Mouse (Mus musculus) yolk sac, embryonic 10.5 days (tissue): ENCODE measurements around the gene Ly6g5b.

Experiments used
- DNase-seq: peaks from one replicate; pipeline ENCODE4 v3.0.0-alpha.2; 2017; ENCODE audit warnings: low spot score

The Ly6g5b gene

DNA sequence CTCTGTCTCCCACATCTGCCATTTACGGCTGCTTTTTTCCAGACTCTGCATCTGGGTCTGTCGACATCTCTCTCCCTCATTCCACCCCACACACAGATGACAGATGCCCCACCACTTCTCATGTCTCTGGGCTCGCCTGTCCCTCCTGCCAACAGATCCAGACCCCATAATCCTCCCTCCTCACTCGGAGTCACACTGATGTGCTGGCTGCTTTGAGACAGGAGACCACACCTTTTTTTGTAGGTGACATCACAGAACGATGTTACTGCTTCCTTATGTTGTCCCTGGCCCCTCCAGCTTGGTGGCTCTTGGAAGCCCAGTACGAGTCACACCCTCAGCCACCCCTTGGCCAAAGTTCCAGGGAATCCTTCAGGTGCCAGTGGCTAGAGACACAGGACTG, 35.0 kb downstream of the Ly6g5b start:
- no peak for DNase-seq

DNA sequence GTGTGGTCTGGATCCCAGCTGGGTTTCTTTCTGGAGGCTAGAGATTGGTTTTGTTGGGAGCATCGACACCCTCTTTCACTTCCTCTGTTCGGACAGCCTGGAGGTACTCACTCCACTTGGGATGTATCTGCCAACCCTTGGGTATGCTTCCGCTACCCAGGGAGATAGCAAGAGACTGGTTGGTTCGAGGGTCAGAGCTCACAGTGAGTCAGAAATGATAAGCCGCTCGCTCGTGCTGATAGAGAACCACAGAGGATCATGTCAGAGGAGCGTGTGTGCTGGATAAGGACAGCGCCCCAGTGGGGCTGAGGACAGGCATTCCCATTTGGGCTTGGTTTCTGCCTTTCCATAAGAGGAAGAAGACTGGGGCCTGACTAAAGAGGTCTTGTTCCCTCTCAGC, 35.5 kb downstream of the Ly6g5b start:
- no peak for DNase-seq

DNA sequence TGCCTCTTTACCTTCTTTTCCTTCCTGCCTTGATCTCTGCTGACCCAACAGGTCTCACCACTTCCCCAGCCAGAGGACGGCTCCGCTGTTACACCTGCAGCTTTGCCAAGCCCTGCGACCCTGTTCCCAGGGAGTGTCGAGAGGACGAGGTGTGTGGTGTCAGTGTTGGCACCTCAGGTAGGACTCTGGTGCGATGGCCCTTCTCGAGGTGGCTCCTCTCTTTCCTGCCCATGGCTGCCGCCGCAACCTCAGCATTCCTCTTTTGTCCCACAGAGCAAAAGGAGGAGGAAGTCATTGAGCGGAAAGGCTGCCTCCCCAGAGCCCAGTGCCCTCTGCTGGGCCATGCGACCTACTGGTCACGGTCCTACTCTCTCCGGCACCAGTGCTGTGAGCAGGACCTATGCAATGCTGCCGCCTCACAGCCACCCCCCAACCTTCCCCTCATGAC, 37.4 kb downstream of the Ly6g5b start, which contains the start of gene Ly6g6d:
TSS of gene Ly6g6d (minus strand) at position 280 of the 448 bp plus-strand sequence.
- DNase-seq, result no peak

DNA sequence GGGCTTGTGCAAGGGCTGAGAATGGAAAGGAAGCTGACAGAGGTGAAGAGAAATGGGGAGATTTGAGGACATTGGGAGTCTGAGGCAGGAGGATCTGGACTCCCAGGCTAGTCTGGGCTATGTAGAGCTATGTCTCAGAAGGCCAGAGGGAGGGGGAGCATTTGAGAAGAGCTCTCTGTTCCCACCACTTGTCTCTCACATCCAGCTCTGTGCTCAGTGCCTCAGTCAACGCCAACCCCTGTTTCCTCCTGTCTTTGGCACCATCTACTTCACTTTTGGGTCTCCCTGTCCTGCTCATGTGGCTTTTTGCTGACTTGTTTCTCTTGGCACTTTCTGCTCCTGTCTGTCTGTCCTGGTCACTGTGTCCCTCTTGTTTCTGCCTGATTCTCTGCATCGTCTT, 37.9 kb downstream of the Ly6g5b start:
- no peak for DNase-seq

DNA sequence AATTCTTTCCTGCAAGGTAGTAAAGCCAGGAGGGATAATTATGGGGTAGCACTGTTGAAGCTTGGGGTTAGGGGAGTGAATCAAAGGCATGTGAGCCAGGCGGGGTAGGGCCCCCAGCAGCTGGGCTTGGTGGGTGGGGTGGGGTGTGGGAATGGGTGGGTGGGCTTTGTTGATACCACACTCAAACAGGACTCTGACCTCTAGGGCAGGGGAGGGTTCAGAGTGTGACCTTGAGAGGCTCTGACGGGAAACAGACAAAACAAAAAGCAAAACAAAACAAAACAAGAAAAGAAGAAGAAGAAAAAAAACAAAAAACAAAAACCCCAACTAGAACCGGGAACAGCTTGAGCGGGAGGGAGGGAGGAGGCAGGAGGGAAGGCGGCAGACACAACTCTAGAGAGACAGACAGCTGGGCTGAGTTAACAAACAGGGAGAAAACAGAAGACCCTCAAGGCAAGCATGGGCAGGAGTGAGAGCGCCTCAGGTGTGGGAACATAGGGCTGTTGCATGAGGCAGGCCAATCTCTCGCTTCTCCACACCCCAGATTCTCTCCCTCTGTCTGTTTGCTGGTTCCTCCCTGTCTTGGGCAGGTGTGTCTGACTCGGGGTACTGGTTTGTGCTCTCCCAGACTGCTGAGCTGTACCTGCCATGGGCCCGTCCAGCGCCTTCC, 38.6 kb downstream of the Ly6g5b start, which contains the start of gene Ly6g6e:
TSS of gene Ly6g6e (plus strand) at position 396 of the 670 bp plus-strand sequence.
- no peak for DNase-seq

DNA sequence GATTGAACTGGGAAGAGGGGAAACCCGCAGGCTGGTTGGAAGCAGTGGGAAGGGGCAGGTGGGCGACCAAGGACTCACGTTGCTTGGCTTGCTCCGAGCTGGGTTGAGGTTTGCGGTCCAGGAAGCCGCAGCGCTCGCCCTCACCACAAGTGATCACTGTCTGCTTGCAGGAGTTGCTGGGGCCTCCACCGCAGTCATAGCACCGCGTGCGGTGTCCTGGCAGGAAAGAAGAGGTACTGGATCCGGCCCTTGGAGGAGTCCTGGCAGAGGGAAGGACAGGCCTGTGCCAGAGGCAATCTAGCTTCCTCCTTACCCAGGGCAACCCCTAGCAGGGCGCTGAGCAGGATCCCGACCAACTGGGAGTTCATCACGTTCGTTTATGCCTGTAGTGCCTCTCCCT, 41.1 kb downstream of the Ly6g5b start:
- DNase-seq, result no peak

DNA sequence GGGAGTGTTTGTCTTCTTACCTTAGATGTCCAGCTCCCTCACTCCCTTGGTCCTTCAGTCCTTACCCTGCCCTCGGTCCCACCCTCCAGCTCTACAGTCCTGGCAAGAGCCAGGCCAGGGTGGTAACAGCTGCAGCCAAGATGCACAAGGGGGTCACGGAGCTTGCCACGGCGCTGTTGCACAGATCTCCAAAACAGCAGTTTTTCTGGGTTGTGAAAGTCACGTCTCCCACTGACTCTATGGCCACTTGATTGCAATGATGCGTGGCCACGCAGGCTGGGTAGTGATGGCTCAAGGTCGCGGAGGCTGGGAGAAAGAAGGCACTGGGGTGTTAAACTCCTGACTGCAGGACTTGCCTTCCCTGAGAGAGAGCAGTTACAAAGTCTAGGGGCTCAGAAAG, 43.8 kb downstream of the Ly6g5b start:
- DNase-seq, result no peak

DNA sequence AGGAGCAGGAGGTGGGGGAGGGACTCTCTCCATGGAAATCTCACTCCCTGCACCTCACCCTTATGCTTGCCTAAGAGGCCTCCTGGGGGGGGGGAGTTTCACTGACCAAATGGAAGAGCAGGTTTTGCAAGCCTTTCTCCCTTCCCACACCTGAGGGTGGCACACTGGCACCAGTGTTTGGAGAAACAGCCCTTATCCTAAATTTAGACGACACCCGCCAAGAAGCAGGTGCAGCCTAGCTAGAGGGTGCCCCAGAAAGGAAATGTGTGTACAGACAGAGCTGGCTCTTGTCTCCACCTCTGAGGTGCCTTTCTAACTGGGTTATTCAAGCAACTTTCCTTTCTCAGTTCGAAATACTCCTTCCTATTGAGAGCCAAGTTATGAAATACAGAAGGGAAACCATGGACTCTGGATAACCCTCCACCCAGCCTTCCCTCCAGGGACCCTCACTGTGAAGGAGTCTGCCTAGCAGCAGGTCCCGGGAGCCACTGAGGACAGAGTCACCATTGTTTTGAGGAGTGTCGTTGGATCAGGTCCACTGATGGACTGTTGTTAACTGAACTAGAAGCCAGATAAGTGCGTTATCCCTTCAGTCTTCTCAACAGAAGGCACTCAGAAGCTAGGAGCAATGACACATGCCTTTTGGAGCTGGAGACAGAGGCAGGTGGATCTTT, 44.5 kb downstream of the Ly6g5b start:
- DNase-seq, result no peak

DNA sequence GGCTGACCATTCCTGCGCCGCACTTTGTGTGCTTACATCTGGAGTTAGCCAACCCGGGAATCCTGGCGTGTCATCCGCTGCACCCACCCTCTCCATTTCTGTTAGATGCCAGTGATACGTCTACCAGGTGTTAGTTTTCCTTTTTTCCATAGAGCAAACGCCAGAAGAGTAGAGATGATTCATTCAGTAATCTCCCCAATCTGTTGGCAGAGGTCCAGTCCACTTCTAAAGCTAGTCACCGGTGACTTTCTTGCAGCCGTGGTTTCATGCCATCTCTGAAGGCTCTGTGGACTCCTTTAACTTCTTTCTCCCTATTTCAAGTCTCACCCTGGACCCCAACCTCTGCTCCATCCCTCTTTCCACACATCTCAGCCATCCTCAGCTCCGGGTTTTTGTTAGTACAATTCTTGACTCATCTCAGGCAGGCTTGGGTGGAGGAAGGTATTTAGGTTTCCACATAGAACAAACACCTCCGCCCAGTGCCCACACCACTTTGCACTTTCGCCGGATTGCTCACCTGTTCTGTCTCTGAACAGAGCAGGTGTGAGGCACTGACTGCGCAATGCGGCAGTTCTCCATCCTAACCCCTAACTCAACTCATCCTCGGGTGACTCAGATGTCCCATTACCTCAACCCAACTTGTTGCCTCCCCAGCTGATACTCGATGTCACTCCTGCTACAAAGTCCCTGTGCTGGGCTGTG, 46.9 kb downstream of the Ly6g5b start:
- DNase-seq, result no peak

DNA sequence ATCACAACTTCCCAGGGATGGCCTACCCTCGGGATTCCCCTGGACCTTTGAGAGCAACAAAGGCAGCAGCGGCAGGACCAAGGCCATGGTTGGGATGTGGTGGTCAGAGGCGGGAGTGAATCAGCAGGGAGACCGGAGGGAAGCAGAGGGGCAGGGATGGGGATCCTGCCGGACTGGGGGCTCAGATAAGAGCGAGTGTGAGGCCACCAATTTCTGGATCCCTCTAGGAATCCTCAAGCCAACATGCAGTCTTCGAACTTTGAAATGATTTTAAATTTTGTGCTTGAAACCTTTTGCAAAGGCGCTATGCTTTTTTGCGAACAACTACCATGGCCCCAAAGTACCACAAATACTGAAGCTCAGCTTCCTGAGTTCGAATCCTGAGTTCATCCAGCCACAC, 49.1 kb downstream of the Ly6g5b start, which contains the start of gene Mpig6b:
TSS of gene Mpig6b (minus strand) at position 101 of the 400 bp plus-strand sequence.
- no peak for DNase-seq

DNA sequence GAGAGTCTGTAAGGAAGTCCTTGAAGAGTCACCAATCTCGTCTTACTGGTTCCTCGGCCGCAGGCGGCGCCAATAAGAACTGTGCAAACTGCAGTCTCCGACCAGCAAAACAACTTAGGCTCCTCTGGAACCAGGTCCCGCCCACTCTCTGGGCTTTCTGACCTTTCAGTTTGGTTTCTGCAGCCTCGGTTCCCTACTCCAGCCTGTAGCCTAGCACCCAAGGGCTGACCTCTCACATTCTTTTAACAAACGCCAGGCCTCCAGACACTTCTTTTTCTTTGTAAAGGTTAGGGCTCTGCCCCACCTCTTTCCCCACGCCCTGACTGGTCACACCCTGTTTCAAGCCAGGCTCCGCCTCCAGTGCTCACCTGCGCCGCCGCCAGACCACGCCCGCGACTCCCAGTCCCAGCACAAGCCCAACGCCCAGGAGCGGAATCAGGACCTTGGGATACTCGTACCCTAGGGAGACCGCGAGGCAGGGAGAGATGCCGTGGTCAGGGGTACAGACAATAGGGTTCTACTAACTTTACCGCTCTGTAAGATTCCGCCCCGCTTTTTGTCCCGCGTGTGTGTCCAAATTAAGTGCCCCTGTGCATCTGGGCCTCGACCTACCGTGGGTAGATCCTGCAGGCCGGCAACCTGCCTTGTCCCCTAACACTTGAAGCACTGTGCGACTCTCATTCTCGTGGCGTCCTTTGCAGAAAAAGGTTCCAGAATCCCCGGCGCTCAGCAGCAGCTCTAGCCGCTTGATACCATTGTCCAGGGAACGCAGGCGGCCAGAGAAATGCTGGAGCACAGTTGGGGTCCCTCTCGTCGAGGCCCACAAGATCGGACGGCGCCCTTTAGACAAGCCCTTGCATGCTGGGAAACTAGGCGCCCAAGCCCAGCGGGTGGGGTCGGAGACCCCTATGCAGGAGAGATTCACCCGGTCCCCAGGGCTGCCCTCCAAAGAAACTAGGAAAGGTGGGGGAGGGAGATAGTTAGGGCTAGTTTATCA, 50.0 kb downstream of the Ly6g5b start, which contains the start of gene Ly6g6c:
TSS of gene Ly6g6c (plus strand) at position 438 of the 997 bp plus-strand sequence.
- DNase-seq, result peak; percentile 77

DNA sequence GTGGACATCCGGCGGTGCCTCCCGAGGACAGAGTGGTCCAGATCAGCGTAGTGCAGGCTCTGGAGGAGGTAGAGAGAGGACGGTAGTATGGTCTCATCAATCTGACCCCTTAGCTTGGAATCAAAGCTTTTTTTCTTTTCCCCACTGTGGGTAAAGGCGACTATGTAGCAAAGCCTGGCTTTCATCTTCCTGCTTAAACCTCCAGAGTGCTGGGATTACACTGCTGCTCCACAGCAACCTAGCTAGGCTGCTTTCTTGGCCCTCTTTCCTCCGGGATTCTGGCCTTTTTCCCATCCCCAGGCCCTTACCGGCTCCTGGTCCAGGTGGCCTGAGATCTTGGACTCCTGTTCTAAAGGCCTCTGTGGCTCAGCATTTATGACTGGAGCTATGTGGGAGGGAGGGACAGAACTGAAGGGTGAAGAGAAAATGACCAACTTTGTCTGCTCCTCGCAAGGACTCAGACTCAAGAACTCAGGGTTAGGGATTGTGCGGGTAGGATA, 50.8 kb downstream of the Ly6g5b start:
- DNase-seq, result no peak
